Mouse (Mus musculus) left cerebral cortex, adult 11 months (tissue): ENCODE results near the gene Amer2.
A peak's percentile ranks its signal among the peaks of the same experiment; 100 is the strongest.
"Not testable (repeated sequence)": the region's sequence is repeated elsewhere in the genome, so short reads cannot be mapped to it uniquely, and the experiment has no call there.

Experiments used
- DNase-seq: peaks from one replicate; pipeline ENCODE4 v3.0.0; 2022; ENCODE audit warnings: low spot score

Gene Amer2

DNA sequence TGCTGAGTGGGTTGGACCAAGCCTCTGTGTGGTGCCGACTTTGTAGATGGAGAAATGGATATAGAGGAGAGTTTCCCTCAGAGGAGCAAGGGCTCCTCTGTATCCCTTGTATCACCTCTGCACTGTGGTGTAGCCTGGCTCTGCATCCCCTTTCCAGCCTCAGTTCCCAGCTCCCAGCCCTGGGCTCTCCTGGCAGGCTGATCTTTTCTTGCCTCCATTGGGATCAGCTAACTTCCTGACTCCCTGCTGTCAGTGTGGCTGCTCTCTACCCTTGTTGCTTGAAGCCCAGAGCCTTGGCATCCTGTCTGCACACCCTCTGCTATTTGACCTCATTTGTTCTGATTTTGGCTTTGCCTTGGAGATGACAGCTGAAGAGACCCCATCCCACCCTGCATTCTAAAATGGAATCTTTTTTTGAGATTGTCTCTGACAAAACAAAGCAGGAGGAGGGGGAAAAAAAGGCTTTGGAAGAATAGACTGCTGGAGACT is at the start of gene Amer2:
Amer2 (plus strand) TSS at position 439 of the 489 bp plus-strand sequence.
- DNase-seq: no peak

GRCm38 (mm10) chr14:60340001-60340400 is 33.1 kb upstream of the Amer2 start:
- not testable (repeated sequence) for DNase-seq

DNA sequence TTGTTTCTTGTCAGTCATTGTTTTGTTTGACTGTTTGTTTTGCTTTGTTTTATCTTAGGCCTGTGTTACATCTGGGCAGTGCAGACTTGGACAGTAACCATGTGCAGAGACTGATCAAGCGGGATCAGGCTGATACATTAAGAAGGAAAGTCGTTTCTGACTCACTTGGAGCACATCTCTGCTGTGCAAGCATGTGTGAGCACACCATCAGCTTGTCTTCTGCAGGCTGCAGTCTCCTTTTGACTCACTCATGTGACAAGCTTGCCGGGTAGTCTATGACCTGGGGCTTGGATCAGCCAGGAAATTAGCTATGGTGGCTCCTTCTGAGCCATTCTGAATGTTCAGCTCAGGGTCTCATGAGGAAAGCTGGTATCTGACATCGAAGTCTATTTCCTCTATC is 32.5 kb upstream of the Amer2 start:
- no peak for DNase-seq

- no peak for DNase-seq
Observed at GRCm38 (mm10) chr14:60345326-60345876, 27.7 kb upstream of the Amer2 start.

- DNase-seq: no peak
Observed at GRCm38 (mm10) chr14:60358347-60358746, 14.7 kb upstream of the Amer2 start.

- DNase-seq: no peak
Observed at GRCm38 (mm10) chr14:60361380-60362212, 11.5 kb upstream of the Amer2 start.

- DNase-seq: no peak
Observed at GRCm38 (mm10) chr14:60366729-60367128, 6.3 kb upstream of the Amer2 start.

GRCm38 (mm10) chr14:60368769-60369666 is 4.0 kb upstream of the Amer2 start:
- no peak for DNase-seq

- DNase-seq: no peak
Observed at GRCm38 (mm10) chr14:60369667-60370315, 3.3 kb upstream of the Amer2 start.

GRCm38 (mm10) chr14:60377107-60377506 is 4.0 kb downstream of the Amer2 start:
- DNase-seq: no peak

- no peak for DNase-seq
Observed at GRCm38 (mm10) chr14:60377546-60377945, 4.5 kb downstream of the Amer2 start.

GRCm38 (mm10) chr14:60378057-60378565 is 5.1 kb downstream of the Amer2 start:
- DNase-seq: peak; percentile 85

GRCm38 (mm10) chr14:60378566-60379322 is 5.7 kb downstream of the Amer2 start:
- no peak for DNase-seq

GRCm38 (mm10) chr14:60379323-60379957 is 6.4 kb downstream of the Amer2 start:
- no peak for DNase-seq

- DNase-seq: no peak
Observed at GRCm38 (mm10) chr14:60379958-60380330, 6.9 kb downstream of the Amer2 start.

DNA sequence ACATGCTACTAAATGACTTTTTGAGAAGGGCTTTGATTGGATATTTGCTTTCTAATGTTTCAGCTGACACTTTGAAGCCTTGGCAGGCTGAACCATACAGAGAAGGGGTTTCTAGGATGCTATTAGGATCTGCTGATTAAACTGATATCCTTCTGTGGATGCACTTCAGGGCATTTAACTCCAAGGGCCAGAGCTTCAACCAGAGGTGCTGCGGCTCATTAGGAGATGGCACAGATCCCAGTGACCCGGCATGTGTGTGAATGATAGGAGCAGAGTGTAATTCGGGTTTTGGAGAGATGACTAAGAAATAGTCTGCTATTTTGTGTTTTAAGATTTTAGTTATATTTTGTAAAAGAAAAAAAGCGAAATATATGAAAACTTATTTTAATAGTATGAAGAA is 8.6 kb downstream of the Amer2 start:
- DNase-seq: no peak

GRCm38 (mm10) chr14:60383816-60384215 is 10.8 kb downstream of the Amer2 start:
- DNase-seq: no peak

DNA sequence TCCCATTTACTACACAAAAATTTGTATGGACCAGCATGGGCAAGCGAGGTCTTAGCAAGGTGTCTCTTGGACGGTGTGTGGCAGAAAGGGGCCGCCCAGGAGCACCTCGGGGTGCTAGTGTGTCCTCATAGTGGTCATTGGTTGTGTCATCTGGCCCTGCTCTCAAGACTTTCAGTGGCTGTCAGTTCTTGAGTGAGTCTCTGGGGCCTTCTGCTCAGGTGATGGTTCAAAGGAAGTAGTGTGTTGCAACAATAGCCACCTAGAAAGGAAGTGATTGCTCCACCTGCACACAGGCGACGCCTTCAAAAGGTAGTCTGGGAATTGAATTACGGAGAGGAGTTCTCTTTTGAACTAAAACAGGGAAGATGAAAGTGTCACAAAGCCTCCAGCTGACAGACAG is 11.2 kb downstream of the Amer2 start:
- DNase-seq: no peak

DNA sequence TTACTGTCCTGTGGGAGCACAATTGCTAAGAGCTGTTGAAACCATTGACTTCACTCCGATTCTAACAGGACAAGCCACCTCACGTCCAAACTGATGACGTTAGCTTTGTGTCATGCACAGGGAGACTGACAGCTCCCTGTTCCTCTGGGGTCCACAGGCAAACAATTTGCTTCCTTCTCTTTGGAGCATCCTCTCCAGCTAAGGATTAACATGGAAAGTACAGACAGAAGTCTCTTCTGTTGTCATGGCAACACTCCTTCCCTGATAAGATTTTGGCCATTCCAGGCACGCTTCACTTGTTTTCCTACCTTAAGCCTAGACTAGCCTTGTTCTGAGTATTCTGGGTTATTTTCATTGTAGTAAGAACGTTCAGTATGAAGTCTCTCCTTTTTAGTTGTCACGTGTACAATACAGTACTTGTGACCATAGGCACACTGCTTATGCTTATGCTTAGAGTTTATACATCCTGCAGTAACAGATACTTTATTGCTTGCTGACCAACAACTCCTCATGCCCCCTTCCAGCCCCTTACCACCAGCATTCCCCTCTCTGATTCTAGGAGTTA is 12.1 kb downstream of the Amer2 start:
- DNase-seq: no peak
